Mouse (Mus musculus) forebrain, embryonic 14.5 days (tissue): ENCODE measurements around the gene Mrps23. TPM values are rescaled to one million over a fixed set of nuclear protein-coding genes. Genes with fewer than 3 reads are reported as not detected.

ENCODE experiments used
- ATAC-seq: fragments of 200-750 bp; cut with Nextera tagmentation; 2 replicates; pipeline ENCODE4 v1.8.0; 2017; ENCODE audit warnings: mild to moderate bottlenecking, moderate library complexity
- DNase-seq: peaks from one replicate; pipeline ENCODE4 v3.0.0-alpha.2; 2015; ENCODE audit warnings: low spot score
- H3K27ac ChIP-seq: fragments of 300-500 bp; sonication (generic); 2 replicates; pipeline ENCODE4 v1.5.1; 2014; ENCODE audit warnings: low read depth, mild to moderate bottlenecking, control low read depth, low read length, moderate library complexity
- H3K27me3 ChIP-seq: fragments of 300-500 bp; sonication (generic); replicated peaks from 2 replicates; pipeline ENCODE4 v1.6.1; 2014; ENCODE audit warnings: low read length, control low read depth, mixed read lengths; ENCODE audit not compliant: control insufficient read depth, insufficient read depth
- H3K36me3 ChIP-seq: fragments of 300-500 bp; sonication (generic); 2 replicates; pipeline ENCODE4 v1.6.1; 2014; ENCODE audit warnings: low read length, control low read depth; ENCODE audit not compliant: control insufficient read depth, insufficient read depth
- H3K4me1 ChIP-seq: fragments of 300-500 bp; sonication (generic); 2 replicates; pipeline ENCODE4 v1.6.1; 2014; ENCODE audit warnings: antibody characterized with exemption, low read length, control low read depth; ENCODE audit not compliant: control insufficient read depth, insufficient read depth
- H3K4me2 ChIP-seq: fragments of 300-500 bp; sonication (generic); 2 replicates; pipeline ENCODE4 v1.6.1; 2014; ENCODE audit warnings: mild to moderate bottlenecking, control low read depth, low read length
- H3K4me3 ChIP-seq: fragments of 300-500 bp; sonication (generic); 2 replicates; pipeline ENCODE4 v1.5.1; 2014; ENCODE audit warnings: low read depth, low read length, control low read depth
- H3K9ac ChIP-seq: fragments of 300-500 bp; sonication (generic); 2 replicates; pipeline ENCODE4 v1.6.1; 2014; ENCODE audit warnings: mild to moderate bottlenecking, low read length, control low read depth, moderate library complexity
- H3K9me3 ChIP-seq: fragments of 300-500 bp; sonication (generic); replicated peaks from 2 replicates; pipeline ENCODE4 v1.6.1; 2016; ENCODE audit warnings: low read length, control low read depth, mixed read lengths; ENCODE audit not compliant: control insufficient read depth
- WGBS: fragments of 180-500 bp; shearing (Covaris S2); extraction: QIAGEN DNeasy Blood & Tissue Kit; methylation state at CpG from one replicate; pipeline ENCODE4 v1.1.7; 2014; 5-methylcytosine and 5-hydroxymethylcytosine counted together
- polyA plus RNA-seq: library from polyadenylated mRNA; unstranded; fragments of >200 nt; fragmentation: Nextera tagmentation; extraction: Ambion mirVana; gene quantifications from 2 replicates; pipeline ENCODE4 v1.2.1, GENCODE M21; 2014

Mrps23 gene
- polyA plus RNA-seq, 1 experiment from 2014 or later, result 80.8 TPM

- DNase-seq, result no peak
- Histone ChIP-seq H3K36me3 (peaks cover 36% of the 10 kb centered on the region), H3K27me3 (no peaks in the 10 kb centered on the region), H3K4me3 (no peak overlapping the region), H3K4me1 (no peaks in the 10 kb centered on the region; the same call in 1 of the 2 replicates), H3K27ac (no peak overlapping the region), H3K4me2 (no peak overlapping the region), H3K9ac (no peak overlapping the region), H3K9me3 (no peaks in the 10 kb centered on the region)
- ATAC-seq, result no peak
- 60% methylated on average over 6 of the region's 6 CpGs for WGBS
These were observed 9.6 kb downstream of the Mrps23 start for GRCm38 (mm10) chr11:88213757-88214156.

GRCm38 (mm10) chr11:88214881-88215831, 11.0 kb downstream of the Mrps23 start:
- Histone ChIP-seq H3K9me3 (no peaks in the 10 kb centered on the region), H3K9ac (peak overlapping the region; percentile 10; the same call in 1 of the 2 replicates), H3K4me1 (no peaks in the 10 kb centered on the region; the same call in 1 of the 2 replicates), H3K27me3 (no peaks in the 10 kb centered on the region), H3K27ac (no peak overlapping the region), H3K4me3 (no peak overlapping the region), H3K36me3 (peaks cover 23% of the 10 kb centered on the region), H3K4me2 (peak overlapping the region; percentile 29; the same call in 1 of the 2 replicates)
- no peak for DNase-seq
- 63% methylated on average over 21 of the region's 21 CpGs for WGBS
- peak; percentile 52 for ATAC-seq

GRCm38 (mm10) chr11:88216231-88216685, 12.1 kb downstream of the Mrps23 start:
- H3K4me3 ChIP-seq, result no peak overlapping the region
- no peaks in the 10 kb centered on the region for H3K27me3 ChIP-seq
- peak overlapping the region; percentile 29 for H3K4me2 ChIP-seq
- no peak overlapping the region for H3K27ac ChIP-seq
- H3K36me3 ChIP-seq, result peaks cover 12% of the 10 kb centered on the region
- no peaks in the 10 kb centered on the region for H3K9me3 ChIP-seq
- ATAC-seq (peak; percentile 64), DNase-seq (peak; percentile 92)
- WGBS, result 13% methylated on average over 10 of the region's 10 CpGs
- no peaks in the 10 kb centered on the region; the same call in 1 of the 2 replicates for H3K4me1 ChIP-seq
- peak overlapping the region; percentile 18; the same call in 1 of the 2 replicates for H3K9ac ChIP-seq

- no peaks in the 10 kb centered on the region for H3K36me3 ChIP-seq
- H3K27ac ChIP-seq, result no peak overlapping the region
- WGBS, result 89% methylated on average over 6 of the region's 6 CpGs
- ATAC-seq (no peak), DNase-seq (no peak)
- H3K9me3 ChIP-seq, result no peaks in the 10 kb centered on the region
- H3K4me1 ChIP-seq, result peaks cover 3% of the 10 kb centered on the region; the same call in 1 of the 2 replicates
- H3K27me3 ChIP-seq, result no peaks in the 10 kb centered on the region
- no peak overlapping the region for H3K4me3 ChIP-seq
- no peak overlapping the region for H3K4me2 ChIP-seq
- H3K9ac ChIP-seq, result no peak overlapping the region
These were observed 14.0 kb downstream of the Mrps23 start for GRCm38 (mm10) chr11:88218155-88218554.

- Histone ChIP-seq H3K4me3 (no peak overlapping the region), H3K9me3 (no peaks in the 10 kb centered on the region), H3K4me2 (no peak overlapping the region), H3K36me3 (no peaks in the 10 kb centered on the region), H3K4me1 (peaks cover 3% of the 10 kb centered on the region; the same call in 1 of the 2 replicates), H3K27me3 (no peaks in the 10 kb centered on the region), H3K27ac (no peak overlapping the region), H3K9ac (no peak overlapping the region)
- ATAC-seq (no peak), DNase-seq (no peak)
- 81% methylated on average over 7 of the region's 7 CpGs for WGBS
These were observed 14.4 kb downstream of the Mrps23 start for GRCm38 (mm10) chr11:88218586-88218985.

DNA sequence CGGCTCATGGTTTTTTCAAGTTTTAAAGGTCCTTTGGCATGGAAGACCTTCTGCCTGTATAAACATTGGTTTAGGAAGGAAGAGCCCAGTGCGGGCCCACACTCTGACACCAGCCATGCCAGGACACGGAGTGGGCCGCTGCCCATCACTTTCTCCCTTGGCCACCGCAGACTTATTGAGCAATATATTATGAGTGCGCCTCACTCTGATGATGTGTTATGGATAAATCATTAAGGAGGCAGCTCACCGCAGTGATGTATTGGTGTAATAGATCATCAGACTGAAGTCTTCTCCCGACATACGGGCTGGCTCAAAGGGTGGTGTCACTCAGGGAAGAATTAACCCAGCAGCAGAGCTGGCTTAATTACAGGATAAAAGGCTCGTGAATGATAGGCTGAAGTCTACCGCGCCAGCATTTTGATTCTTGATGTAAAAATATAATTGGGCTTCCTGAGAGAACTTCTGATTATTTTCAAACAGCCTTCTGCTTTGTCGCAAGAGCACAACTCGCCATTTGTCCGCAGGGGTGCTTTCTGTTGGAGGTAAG, 17.8 kb downstream of the Mrps23 start:
- Histone ChIP-seq H3K4me1 (0 out of 2 replicates have a peak, but pooled peaks cover 3% of the 10 kb centered on the region), H3K4me3 (no peak overlapping the region), H3K9ac (no peak overlapping the region), H3K27ac (no peak overlapping the region), H3K27me3 (no peaks in the 10 kb centered on the region), H3K36me3 (no peaks in the 10 kb centered on the region), H3K9me3 (no peaks in the 10 kb centered on the region), H3K4me2 (no peak overlapping the region)
- 61% methylated on average over 15 of the region's 15 CpGs for WGBS
- ATAC-seq (no peak), DNase-seq (peak; percentile 39)

DNA sequence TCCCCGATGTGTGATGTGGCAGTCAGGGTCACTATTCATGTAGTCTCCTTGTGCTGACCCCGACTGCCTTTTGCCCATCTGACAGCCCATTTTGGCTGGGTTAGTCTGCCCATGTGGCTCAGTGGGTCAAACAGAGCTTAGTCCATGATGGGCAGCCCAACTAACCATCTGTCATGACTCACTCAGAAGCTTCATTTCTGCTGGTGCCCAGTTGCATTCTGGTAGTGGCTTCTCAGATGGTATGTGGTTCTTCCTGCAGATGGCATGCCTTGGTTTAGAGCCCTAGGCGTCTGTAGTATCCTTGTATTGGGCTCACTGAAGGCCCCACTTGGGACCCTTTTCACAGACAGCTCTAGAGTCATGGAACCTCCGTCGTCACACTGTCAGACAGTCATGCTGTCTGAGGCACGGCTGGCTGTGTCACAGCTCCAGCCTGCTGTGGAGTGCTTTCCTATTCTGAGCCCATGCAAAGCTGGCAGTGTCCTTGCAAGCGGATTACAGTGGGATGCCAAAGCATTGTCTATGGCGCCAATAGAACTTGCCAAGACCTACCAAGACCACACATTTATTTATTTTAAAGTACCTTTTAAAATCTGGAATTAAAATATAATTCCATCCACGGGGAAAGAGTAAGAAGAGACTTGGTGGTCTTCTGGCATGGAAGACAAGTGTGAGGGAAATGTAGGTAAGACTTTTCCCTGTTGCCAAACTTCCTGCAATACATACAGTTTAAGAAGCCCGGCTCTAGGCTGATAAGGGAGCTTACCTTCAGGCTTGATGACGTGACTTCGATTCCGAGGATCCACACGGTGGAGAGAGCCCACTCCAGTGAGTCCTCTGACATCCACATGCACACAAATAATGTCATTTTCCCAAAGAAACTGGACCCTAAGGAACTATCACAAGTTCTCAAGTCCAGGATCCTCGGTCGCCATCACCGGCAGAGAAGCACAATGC, 23.1 kb downstream of the Mrps23 start:
- WGBS, result 93% methylated on average over 17 of the region's 17 CpGs
- Histone ChIP-seq H3K27me3 (no peaks in the 10 kb centered on the region), H3K4me3 (no peak overlapping the region), H3K36me3 (no peaks in the 10 kb centered on the region), H3K4me1 (no peaks in the 10 kb centered on the region), H3K27ac (no peak overlapping the region), H3K4me2 (no peak overlapping the region), H3K9me3 (no peaks in the 10 kb centered on the region), H3K9ac (no peak overlapping the region)
- DNase-seq (no peak), ATAC-seq (no peak)

- 83% methylated on average over 4 of the region's 4 CpGs for WGBS
- Histone ChIP-seq H3K4me1 (peaks cover 27% of the 10 kb centered on the region), H3K4me2 (no peak overlapping the region), H3K27ac (no peak overlapping the region), H3K36me3 (no peaks in the 10 kb centered on the region), H3K9me3 (no peaks in the 10 kb centered on the region), H3K9ac (no peak overlapping the region), H3K27me3 (no peaks in the 10 kb centered on the region), H3K4me3 (no peak overlapping the region)
- ATAC-seq, result no peak
- DNase-seq, result no peak
These were observed 27.1 kb downstream of the Mrps23 start for GRCm38 (mm10) chr11:88231213-88231790.
